Mouse (Mus musculus) NIH3T3 (cell line): ENCODE data around the gene Car7.
"Not testable (repeated sequence)": the region's sequence is repeated elsewhere in the genome, so short reads cannot be mapped to it uniquely, and the experiment has no call there.

Experiments used
- DNase-seq: peaks from one replicate; pipeline ENCODE4 v3.0.0-alpha.2; 2012; ENCODE audit warnings: low read depth

Car7 gene

DNA sequence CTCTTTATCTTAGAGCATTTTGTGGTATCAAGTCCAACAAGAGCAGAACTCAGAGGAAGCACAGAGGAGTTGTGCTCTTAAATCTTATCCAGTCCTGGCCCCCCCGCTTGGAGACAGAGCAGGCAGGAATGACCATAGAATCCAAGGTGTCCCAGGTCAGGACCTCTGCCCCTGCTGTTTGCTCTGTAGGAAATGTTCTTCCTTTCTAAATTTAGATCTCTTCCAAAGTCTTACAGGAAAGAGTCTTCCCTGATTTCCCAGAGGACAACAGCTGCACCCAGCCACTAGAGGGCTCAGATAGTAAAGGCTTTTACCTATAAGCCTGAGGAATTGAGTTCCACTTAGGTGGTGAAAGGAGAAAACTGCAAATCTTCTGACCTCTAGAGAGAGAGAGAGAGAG lies 35.1 kb downstream of the Car7 start:
- peak; percentile 58 for DNase-seq

DNA sequence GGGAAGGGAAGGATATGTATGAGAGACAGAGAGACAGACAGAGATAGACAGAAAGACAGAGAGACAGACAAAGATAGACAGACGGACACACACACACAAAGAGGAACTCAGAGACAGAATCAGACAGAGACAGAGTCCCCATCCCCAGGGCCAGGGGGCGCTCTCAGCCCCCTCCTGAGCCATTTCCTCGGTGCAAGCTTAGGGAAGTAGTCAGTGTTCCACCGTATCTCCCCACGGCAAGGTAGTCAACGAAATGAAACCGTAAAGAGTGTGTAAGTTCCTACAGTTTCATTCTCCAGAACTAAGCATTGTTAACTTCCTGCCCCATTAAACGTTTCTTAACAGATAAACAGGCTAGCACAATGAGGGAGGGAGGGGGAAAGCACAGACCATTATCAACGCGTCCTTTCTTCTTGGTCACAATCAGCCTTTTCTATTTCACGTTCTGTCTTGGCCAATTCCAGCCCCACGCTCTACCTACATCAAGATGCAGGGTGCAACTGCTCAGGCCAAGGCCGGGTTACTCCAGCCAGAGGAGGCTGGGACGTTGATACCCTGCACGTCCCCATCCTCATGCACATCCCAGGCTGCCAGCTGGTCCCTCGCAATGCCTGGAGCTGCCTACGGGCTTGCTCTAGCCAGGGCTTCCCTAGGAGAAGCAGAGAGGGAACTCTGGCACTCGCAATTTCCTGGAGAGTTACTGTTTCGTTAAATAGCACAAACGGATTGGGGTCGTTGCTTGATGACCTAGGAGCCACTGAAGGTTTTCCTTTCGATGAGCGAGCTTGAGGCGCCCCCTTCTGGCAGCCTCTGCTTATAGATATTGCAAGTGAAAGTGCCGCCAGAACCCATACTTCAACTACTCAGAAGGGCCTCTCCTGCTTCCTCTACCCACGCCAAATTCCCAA lies 36.2 kb downstream of the Car7 start:
- DNase-seq: peak; percentile 86

DNA sequence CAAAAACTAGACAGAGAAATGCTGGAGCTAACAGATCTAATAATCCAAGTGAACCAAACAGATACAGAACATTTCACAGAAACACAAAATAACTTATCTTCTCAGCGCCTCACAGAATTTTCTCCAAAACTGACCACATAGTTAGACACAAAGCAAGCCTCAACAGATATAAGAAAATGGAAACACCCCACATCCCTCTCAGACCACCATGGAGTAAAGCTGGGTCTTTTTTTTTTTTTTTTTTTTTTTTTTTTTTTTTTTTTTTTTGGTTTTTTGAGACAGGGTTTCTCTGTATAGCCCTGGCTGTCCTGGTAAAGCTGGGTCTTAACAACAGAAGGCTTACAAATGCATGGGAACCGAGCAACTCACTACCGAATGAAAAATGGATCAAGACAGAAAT lies 42.3 kb downstream of the Car7 start:
- DNase-seq: no peak

DNA sequence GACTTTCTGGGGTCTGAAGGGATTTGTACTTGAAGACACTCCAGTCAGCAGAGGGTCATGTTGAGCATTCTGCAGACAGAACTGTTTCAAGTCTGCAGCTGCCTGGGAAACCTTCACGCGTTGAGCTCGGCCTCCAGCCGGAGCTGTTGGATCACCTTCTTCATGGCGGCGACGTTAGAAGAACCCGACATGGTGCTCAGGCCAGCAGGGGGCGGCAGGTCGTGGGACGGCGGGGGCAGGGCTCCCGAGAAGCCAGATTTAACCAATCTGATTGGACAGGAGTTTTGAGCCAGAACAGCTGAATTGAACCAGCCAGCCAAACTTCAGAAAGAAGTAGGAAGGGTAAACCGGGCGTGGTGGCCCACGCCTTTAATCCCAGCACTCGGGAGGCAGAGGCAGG lies 43.1 kb downstream of the Car7 start:
- DNase-seq: not testable (repeated sequence)

DNA sequence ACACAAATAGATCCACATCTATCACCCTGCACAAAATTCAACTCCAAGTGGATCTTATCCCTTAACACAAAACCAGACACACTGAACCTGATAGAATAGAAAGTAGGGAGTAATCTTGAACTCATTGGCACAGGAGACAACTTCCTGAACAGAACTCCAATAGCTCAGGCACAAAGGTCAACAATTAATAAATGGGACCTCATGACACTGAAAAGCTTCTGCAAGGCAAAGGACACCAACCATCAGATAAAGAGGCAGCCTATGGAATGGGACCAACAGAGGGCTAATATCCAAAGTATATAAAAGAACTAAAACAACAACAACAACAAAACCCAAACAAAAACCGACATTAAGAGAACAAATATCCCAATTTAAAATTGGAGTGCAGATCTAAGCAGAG lies 50.0 kb downstream of the Car7 start:
- DNase-seq: no peak

DNA sequence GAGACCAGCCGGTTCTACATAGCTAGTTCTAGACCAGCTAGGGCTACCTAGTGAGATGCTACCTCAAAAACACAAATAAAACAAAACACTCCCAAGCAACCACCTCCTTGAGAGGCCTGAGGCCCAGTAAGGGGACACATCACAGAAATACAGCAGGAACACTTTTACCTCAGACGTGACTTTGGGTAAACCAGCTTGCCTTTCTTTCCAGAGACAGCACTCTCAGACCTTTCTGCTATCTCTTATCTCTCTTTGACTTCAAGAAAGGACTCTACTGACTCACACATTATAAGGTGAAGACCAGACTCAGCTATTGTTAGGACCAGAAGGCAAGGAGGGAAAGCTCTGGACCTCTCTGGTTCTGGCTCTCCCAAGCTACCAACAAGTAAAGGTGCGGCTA lies 55.8 kb downstream of the Car7 start:
- no peak for DNase-seq

DNA sequence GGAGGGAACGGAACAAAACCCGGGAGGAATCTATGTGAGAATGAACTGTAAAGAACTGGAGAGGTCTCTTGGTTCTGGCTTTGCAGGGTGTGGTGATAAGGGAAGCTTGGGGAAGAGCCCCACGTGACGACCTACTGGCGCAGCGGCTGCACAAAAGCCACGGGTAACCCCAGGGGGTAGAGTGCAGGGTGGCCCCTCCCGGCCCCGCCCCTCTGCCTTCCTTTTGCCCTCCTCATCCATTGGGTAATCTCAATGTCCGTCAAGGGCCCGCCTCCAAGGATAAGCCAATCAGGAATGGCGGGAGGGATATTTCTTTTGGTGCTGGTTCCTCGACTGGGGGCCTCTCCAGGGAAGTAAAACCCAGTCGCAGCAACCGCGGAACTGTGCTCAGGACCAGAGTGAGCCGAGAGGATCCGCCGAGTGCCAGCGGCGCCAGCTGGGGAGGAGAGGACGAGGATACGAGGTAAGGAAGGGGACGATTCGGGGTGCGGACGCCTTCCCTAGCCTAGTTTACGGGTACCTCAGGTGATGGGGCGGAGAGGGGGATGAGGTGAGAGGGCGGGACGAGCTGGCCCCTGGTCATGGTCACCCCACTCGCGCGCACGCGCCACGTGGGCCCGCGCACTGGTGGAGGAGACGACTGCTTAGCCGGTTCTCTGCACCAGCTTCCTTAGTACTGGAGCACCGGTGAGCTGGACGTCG lies 56.8 kb downstream of the Car7 start, which contains the start of gene Pdp2:
Gene Pdp2 (plus strand): TSS at position 319 of the 702 bp plus-strand sequence.
- DNase-seq: peak; percentile 97

DNA sequence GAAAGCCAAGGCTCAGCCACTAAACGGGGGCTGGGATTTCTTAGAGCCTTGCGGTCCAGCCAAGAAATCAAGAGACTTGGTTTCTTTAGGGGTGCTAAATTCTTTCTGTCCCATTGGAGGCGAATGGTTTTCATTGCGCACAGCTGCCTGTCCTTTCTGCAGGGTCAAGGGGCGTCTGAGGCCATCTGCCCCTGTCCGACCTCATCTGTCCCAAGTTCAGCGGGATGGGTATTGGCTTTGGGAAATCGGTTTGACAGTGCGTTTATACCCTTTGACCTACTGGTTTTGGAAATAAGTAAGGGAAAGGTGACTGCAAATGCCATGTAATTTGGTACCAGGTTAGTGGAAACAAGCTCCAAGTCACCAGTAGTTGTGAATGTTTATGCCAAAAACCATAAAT lies 57.4 kb downstream of the Car7 start:
- no peak for DNase-seq

DNA sequence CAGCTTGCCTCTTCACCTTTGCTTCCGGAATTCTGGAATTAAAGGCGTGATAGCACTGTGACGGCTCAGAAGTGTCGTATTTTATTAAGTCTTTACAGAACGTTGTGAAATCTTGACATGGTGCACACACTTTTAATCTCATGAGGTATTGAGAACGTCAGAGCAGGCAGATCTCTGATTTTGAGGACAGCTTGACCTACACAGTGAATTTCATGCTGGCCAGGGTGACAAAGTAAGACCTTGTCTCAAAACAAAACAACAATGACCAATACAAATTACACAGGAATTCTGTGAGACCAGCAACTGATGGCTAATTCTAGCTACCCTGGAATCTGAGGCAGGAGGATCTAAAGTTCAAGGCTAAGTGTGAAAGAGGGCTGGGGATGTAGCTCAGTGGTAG lies 58.1 kb downstream of the Car7 start:
- no peak for DNase-seq

DNA sequence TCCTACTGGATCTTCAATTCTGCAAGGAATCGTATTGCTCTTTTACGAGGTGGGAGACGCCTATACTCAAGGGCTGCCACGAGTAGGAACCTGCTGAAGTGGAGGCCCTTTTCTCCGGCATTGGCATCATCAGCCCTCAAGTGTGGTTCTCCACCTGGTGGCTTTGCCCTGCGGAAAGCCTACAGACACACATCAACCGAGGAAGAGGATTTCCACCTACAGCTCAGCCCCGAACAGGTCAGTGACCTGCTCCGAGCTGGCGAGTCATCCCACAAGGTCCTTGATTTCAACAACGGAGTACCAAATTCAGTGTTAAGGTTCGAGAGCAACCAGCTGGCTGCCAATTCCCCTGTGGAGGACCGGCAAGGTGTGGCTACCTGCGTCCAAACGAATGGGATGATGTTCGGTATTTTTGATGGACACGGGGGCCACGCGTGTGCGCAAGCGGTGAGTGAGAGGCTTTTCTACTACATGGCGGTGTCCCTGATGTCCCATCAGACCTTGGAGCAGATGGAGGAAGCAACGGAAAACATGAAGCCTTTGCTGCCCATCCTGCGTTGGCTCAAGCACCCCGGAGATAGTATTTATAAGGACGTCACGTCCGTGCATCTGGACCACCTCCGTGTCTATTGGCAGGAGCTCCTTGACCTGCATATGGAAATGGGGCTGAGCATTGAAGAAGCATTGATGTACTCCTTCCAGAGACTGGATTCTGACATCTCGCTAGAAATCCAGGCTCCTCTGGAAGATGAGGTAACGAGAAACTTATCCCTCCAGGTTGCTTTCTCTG lies 59.2 kb downstream of the Car7 start:
- no peak for DNase-seq

DNA sequence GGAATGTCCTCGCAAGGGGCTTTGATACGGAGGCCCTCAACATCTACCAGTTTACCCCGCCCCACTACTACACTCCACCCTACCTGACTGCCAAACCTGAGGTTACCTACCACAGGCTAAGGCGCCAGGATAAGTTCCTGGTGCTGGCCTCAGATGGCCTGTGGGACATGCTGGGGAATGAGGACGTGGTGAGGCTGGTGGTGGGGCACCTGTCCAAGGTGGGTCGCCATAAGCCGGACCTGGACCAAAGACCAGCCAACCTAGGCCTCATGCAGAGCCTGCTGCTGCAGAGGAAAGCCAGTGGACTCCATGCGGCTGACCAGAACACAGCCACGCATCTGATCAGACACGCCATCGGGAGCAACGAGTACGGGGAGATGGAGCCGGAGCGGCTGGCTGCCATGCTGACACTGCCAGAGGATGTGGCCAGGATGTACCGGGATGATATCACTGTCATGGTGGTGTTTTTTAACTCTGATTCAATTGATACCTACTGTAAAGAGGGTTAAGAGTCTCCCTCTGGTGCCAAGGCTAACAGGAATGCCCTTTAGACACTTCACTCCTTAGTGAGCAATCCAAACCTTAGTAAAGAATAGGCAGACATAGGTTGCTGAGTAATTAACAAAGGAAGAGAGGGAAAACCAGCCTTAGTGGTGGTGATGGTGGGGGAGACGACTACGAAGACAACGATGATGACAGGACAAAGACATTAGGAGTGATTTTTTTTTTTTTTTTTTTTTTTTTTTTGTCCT lies 60.3 kb downstream of the Car7 start:
- no peak for DNase-seq

DNA sequence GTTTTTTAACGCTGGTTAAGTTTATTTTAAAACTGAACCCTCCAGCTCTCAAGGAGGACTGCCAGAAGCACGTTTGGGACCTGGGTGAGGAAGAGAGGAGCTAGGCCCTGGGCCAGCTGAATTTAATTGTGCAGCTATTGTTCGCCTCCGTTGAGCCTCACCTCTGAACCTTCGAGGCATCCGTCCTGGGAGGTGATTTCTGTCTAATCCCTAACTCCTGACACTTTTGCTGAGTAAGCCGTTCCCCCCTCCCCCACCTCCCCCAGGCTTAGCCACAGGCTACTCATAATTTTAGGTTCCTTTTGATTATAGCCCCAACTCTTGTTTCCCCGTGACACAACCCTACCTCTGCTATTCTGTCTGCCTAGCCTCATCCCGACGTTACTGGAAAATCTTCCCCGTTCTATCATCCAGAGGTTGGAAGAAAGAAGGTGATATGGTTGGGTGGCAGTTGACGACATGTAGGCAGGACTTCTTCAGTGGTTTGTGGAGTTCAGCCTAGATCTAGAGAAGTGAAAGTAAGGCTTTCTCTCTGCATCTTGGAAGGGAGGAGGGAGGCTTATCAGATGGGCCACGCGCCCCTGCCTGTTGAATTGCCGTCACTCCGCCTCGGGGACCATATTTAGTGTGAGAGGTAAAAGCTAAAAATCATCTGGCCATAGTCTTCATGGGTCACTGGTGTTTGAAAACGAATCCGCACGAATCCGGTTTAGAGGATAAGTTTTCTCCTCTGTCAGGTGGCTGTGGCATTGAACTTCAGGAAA lies 61.5 kb downstream of the Car7 start:
- DNase-seq: no peak

DNA sequence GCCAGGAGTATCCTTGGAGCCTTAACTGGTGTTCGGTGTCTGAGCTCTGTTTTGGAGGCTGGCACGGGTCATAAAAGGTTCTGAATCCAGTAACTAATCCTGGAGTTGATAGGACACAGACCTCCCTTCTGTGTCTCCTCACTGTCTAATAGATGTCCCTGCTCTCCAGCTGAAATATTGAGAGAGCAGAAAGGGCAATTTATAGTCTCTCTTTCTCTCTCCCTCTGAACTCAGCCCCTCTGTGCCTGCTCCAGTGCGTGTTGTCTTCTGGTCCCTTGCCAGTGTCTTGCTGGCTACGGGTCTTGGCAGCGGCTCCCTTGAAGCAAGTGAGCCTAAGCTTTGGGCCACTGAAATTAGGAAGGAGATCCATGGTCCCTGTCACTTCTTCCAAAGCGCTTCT lies 63.2 kb downstream of the Car7 start:
- DNase-seq: no peak

DNA sequence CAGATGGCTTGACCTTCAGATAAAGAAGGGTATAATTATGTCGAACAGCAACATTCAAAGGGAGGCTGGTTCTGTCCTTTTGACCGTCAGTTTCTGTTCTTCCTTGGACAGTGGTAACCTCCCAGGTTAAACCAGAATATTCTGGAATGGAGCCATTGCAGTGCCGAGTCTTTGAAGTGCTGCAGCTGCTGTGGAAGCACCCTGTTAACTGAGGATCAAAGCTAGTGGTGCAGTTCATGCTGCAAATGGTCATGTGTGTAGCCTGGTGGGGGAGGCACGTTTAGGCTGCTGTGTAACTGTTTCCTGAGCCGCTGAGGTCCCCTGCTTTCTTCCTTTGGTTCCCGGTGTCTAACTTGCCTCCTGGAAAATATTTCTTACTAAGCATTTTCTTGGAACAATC lies 64.0 kb downstream of the Car7 start:
- no peak for DNase-seq
